Mouse (Mus musculus) skeletal muscle tissue, adult 2 months (tissue): Measurements from ENCODE around the gene Ndufb8.
A peak's percentile ranks its signal among the peaks of the same experiment; 100 is the strongest.

ENCODE experiments used
- DNase-seq: peaks from one replicate; pipeline ENCODE4 v3.0.0-alpha.2; 2012; ENCODE audit warnings: low read depth, low spot score

Gene Ndufb8

GRCm38 (mm10) chr19:44535376-44535775 lies 19.9 kb downstream of the Ndufb8 start:
- DNase-seq, result no peak

- no peak for DNase-seq
Observed at GRCm38 (mm10) chr19:44530018-44530417, 25.2 kb downstream of the Ndufb8 start.

- no peak for DNase-seq
Observed at GRCm38 (mm10) chr19:44525551-44526205, 29.6 kb downstream of the Ndufb8 start.

- peak; percentile 33 for DNase-seq
Observed at GRCm38 (mm10) chr19:44519152-44519551, 36.1 kb downstream of the Ndufb8 start.

GRCm38 (mm10) chr19:44517996-44518768 lies 37.1 kb downstream of the Ndufb8 start:
- DNase-seq, result no peak

- DNase-seq, result no peak
Observed at GRCm38 (mm10) chr19:44515769-44516168, 39.5 kb downstream of the Ndufb8 start.

GRCm38 (mm10) chr19:44514521-44515451 lies 40.5 kb downstream of the Ndufb8 start:
- DNase-seq, result no peak

- DNase-seq, result no peak
Observed at GRCm38 (mm10) chr19:44513921-44514482, 41.2 kb downstream of the Ndufb8 start.

GRCm38 (mm10) chr19:44513054-44513833 lies 42.0 kb downstream of the Ndufb8 start:
- DNase-seq, result no peak

GRCm38 (mm10) chr19:44512601-44513000 lies 42.6 kb downstream of the Ndufb8 start:
- no peak for DNase-seq

- no peak for DNase-seq
Observed at GRCm38 (mm10) chr19:44511451-44512231, 43.6 kb downstream of the Ndufb8 start.

- no peak for DNase-seq
Observed at GRCm38 (mm10) chr19:44510534-44511175, 44.6 kb downstream of the Ndufb8 start.

GRCm38 (mm10) chr19:44502741-44503140 lies 52.5 kb downstream of the Ndufb8 start:
- peak; percentile 77 for DNase-seq

- DNase-seq, result no peak
Observed at GRCm38 (mm10) chr19:44501925-44502324, 53.3 kb downstream of the Ndufb8 start.

- DNase-seq, result no peak
Observed at GRCm38 (mm10) chr19:44500240-44500639, 55.0 kb downstream of the Ndufb8 start.

- DNase-seq, result no peak
Observed at GRCm38 (mm10) chr19:44498936-44499335, 56.3 kb downstream of the Ndufb8 start.
